Mouse (Mus musculus) limb, embryonic 14.5 days (tissue): Measurements from ENCODE around the gene Kif27. TPM values are rescaled to one million over a fixed set of nuclear protein-coding genes. Genes with fewer than 3 reads are reported as not detected.

ENCODE experiments used
- ATAC-seq: fragments of 200-750 bp; cut with Nextera tagmentation; 2 replicates; pipeline ENCODE4 v1.8.0; 2017; ENCODE audit warnings: low read depth, moderate number of reproducible peaks, moderate TSS enrichment; ENCODE audit not compliant: low FRiP score
- DNase-seq: peaks from one replicate; pipeline ENCODE4 v3.0.0-alpha.2; 2015; ENCODE audit warnings: low spot score
- H3K27ac ChIP-seq: fragments of 300-500 bp; sonication (generic); replicated peaks from 2 replicates; pipeline ENCODE4 v1.5.1; 2014; ENCODE audit warnings: low read depth, mild to moderate bottlenecking, low read length, moderate library complexity, mixed read lengths
- H3K27me3 ChIP-seq: fragments of 300-500 bp; sonication (generic); 2 replicates; pipeline ENCODE4 v1.6.1; 2014; ENCODE audit warnings: low read length, mixed read lengths; ENCODE audit not compliant: control insufficient read depth, insufficient read depth
- H3K36me3 ChIP-seq: fragments of 300-500 bp; sonication (generic); 2 replicates; pipeline ENCODE4 v1.6.1; 2014; ENCODE audit warnings: mild to moderate bottlenecking, low read length, moderate library complexity, mixed read lengths; ENCODE audit not compliant: control insufficient read depth, insufficient read depth
- H3K4me1 ChIP-seq: fragments of 300-500 bp; sonication (generic); 2 replicates; pipeline ENCODE4 v1.6.1; 2014; ENCODE audit warnings: antibody characterized with exemption, low read length, mixed read lengths; ENCODE audit not compliant: control insufficient read depth, insufficient read depth
- H3K4me2 ChIP-seq: fragments of 300-500 bp; sonication (generic); replicated peaks from 2 replicates; pipeline ENCODE4 v1.6.1; 2014; ENCODE audit warnings: low read depth, mild to moderate bottlenecking, low read length, moderate library complexity; ENCODE audit not compliant: severe bottlenecking
- H3K4me3 ChIP-seq: fragments of 300-500 bp; sonication (generic); replicated peaks from 2 replicates; pipeline ENCODE4 v1.5.1; 2014; ENCODE audit warnings: low read length
- H3K9ac ChIP-seq: fragments of 300-500 bp; sonication (generic); 2 replicates; pipeline ENCODE4 v1.6.1; 2014; ENCODE audit warnings: mild to moderate bottlenecking, low read depth, low read length, moderate library complexity; ENCODE audit not compliant: severe bottlenecking
- H3K9me3 ChIP-seq: fragments of 300-500 bp; sonication (generic); 2 replicates; pipeline ENCODE4 v1.6.1; 2016; ENCODE audit warnings: low read length; ENCODE audit not compliant: control insufficient read depth
- POLR2A ChIP-seq: fragments of 200-500 bp; IDR thresholded peaks from 2 replicates; pipeline ENCODE4 v1.8.0; 2012; ENCODE audit warnings: inconsistent platforms, mild to moderate bottlenecking, moderate library complexity, borderline replicate concordance; ENCODE audit not compliant: insufficient read depth, insufficient read length; ENCODE audit errors: extremely low read depth
- WGBS: fragments of 180-500 bp; shearing (Covaris S2); extraction: QIAGEN DNeasy Blood & Tissue Kit; methylation state at CpG from one replicate; pipeline ENCODE4 v1.1.7; 2014; 5-methylcytosine and 5-hydroxymethylcytosine counted together
- polyA plus RNA-seq, 2 experiments: library from polyadenylated mRNA; depleted of rRNA in 1 of 2; stranded (reverse) in 1 of 2; unstranded in 1 of 2; fragments of >200 nt; fragmentation: Nextera tagmentation in 1 of 2; extraction: Ambion mirVana in 1 of 2; gene quantifications; 2 replicates each; pipeline versions ENCODE4 v1.2.1 to v1.2.3; 2012 to 2014

Gene Kif27
- polyA plus RNA-seq, 2 experiments: 0.39 to 0.89 TPM

DNA sequence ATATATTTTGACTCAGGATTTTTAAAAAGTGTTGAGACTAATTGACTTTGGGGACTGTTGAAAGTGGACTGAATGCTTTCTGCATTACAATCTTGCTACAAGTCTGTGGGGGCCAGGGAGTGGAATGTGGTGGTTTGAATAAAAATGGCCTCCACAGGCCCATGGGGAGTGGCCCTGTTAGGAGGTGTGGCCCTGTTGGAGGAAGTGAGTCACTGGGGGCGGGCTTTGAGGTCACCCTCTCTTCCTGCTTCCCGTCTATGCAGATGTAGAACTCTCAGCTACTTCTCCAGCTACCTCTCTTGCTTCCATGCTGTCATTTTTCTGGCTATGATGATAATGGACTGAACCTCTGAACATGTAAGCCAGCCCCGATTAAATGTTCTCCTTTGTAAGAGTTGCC, 60.2 kb downstream of the Kif27 start:
- DNase-seq (no peak), ATAC-seq (no peak)
- Histone ChIP-seq H3K9ac (no peak overlapping the region), H3K27me3 (no peaks in the 10 kb centered on the region), H3K36me3 (no peaks in the 10 kb centered on the region), H3K4me1 (no peaks in the 10 kb centered on the region), H3K27ac (no peak overlapping the region), H3K4me2 (no peak overlapping the region), H3K9me3 (no peaks in the 10 kb centered on the region), H3K4me3 (no peak overlapping the region)
- WGBS: 87% methylated on average over 3 of the region's 3 CpGs
- no peak for TF ChIP-seq POLR2A

DNA sequence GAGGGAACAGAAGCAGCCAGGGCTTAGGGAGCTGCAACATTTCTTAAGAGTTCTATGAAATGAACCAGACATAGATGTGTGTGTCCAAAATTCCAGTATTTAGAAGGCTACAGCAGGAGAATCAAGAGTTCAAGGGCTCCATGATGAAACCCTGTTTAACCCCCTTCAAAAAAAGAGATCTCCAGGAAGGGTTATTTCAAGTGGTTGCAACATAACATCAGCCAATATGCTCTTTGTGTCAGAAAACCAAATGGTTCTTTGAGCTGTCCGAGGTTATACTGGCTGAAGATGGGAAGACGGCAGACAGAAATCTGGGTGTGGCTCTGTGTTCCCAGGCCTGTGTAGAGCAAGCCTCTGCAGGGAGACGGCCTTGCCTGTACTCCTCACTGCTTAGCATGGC, 63.3 kb downstream of the Kif27 start:
- Histone ChIP-seq H3K36me3 (no peaks in the 10 kb centered on the region), H3K9ac (no peak overlapping the region), H3K27ac (no peak overlapping the region), H3K4me1 (no peaks in the 10 kb centered on the region; the same call in 1 of the 2 replicates), H3K4me2 (no peak overlapping the region), H3K9me3 (no peaks in the 10 kb centered on the region), H3K4me3 (no peak overlapping the region), H3K27me3 (no peaks in the 10 kb centered on the region)
- DNase-seq (no peak), ATAC-seq (no peak)
- 60% methylated on average over 3 of the region's 3 CpGs for WGBS
- TF ChIP-seq POLR2A: no peak

DNA sequence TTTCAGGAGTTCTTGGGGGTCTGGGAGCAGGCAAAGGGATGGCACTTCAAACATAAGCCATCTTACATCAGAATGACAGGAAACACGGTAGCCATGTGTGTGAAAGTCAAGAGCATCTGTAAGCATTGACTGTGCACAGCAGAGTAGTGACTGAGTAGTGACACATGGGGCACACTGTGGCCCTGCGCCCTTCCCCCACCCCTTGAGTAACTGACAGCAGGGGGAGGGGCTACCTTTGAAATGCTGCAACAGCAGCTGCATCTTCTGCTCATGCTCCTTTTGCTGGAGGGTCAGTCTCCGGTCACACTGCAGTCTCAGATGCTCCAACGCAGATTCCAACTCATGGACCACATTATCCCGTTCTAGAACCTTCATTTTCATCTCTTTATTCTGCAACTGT, 66.1 kb downstream of the Kif27 start:
- Histone ChIP-seq H3K36me3 (no peaks in the 10 kb centered on the region), H3K27me3 (no peaks in the 10 kb centered on the region), H3K9me3 (no peaks in the 10 kb centered on the region), H3K9ac (no peak overlapping the region), H3K4me1 (no peaks in the 10 kb centered on the region; the same call in 1 of the 2 replicates), H3K27ac (no peak overlapping the region), H3K4me2 (no peak overlapping the region), H3K4me3 (no peak overlapping the region)
- no peak for DNase-seq
- WGBS: 28% methylated on average over 5 of the region's 5 CpGs
- peak; percentile 50; the same call in 1 of the 2 replicates for ATAC-seq
- no peak for TF ChIP-seq POLR2A

DNA sequence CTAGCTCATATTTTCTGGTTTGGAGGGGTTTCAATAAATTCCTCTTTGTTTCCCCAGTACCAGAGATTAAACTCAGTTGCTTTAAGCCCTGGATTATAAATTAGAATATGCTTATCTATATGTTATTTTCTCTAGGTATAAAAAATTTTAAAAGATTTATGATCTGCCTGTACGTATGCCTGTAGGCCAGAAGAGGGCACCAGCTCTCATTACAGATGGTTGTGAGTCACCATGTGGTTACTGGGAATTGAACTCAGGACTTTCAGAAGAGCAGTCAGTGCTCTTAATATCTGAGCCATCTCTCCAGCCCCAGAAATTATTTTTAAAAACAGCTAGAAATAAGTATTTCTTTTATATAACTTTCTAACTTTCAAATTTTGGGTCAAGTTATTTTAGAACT, 69.6 kb downstream of the Kif27 start:
- no peak overlapping the region for H3K4me3 ChIP-seq
- H3K4me1 ChIP-seq: no peaks in the 10 kb centered on the region; the same call in 1 of the 2 replicates
- H3K36me3 ChIP-seq: no peaks in the 10 kb centered on the region
- no peak for TF ChIP-seq POLR2A
- H3K9me3 ChIP-seq: no peaks in the 10 kb centered on the region
- ATAC-seq: no peak
- DNase-seq: no peak
- no peaks in the 10 kb centered on the region for H3K27me3 ChIP-seq
- 83% methylated on average over 1 of the region's 1 CpGs for WGBS
- no peak overlapping the region for H3K4me2 ChIP-seq
- H3K9ac ChIP-seq: no peak overlapping the region
- H3K27ac ChIP-seq: no peak overlapping the region

DNA sequence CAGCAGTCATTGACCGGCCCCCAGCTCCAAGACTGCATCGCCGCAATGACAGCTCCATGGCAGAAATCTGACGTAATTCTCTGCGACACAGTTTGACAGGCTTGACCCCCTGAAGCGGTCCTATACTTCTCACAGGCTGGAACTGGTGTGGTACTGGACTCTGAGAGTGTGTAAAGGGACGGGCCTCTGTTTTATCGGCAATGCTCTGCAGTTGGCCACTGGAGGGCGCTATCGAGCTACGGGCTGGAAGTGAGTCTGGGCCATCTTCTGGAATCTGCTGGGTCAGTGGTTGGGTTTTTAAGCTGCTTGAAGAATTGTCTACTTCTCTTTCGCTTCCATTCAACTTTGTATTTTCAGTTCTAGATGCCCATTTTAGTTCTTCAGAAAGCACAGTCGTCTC, 71.1 kb downstream of the Kif27 start:
- 16% methylated on average over 13 of the region's 13 CpGs for WGBS
- Histone ChIP-seq H3K4me3 (no peak overlapping the region), H3K9me3 (no peaks in the 10 kb centered on the region), H3K4me1 (no peaks in the 10 kb centered on the region; the same call in 1 of the 2 replicates), H3K27ac (no peak overlapping the region), H3K4me2 (no peak overlapping the region), H3K36me3 (no peaks in the 10 kb centered on the region), H3K9ac (no peak overlapping the region), H3K27me3 (no peaks in the 10 kb centered on the region)
- TF ChIP-seq POLR2A: no peak
- peak; percentile 81 for DNase-seq
- ATAC-seq: no peak

DNA sequence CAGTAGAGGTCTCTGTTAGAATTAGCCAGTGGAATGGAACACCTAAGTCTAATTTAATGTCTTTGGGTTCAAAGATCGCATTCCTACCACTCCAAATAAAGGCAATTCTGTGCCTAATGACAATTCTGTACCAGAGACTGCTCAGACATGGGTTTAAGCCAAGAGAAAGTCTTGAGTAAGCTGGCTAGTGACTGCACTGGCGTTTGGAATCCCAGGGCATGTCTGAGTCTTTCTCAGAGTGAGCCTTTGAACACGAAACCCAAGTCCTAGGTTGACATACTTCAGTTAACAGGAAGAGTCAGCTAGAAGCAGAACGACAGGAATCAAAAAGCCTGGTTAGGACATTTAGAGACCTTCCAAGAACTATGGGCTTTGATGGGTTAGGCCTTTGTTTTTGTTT, 75.5 kb downstream of the Kif27 start:
- WGBS: 68% methylated on average over 4 of the region's 4 CpGs
- DNase-seq: no peak
- H3K4me2 ChIP-seq: no peak overlapping the region

More for the DNA sequence above, 75.5 kb downstream of the Kif27 start:
- no peaks in the 10 kb centered on the region for H3K27me3 ChIP-seq
- no peak overlapping the region for H3K27ac ChIP-seq
- no peak for TF ChIP-seq POLR2A
- no peak for ATAC-seq
- H3K9ac ChIP-seq: no peak overlapping the region
- no peaks in the 10 kb centered on the region for H3K4me1 ChIP-seq
- no peaks in the 10 kb centered on the region for H3K36me3 ChIP-seq
- H3K4me3 ChIP-seq: no peak overlapping the region
- no peaks in the 10 kb centered on the region for H3K9me3 ChIP-seq
